Mouse (Mus musculus): ENCODE data around the gene Gm6588.
"Not testable (repeated sequence)": the region's sequence is repeated elsewhere in the genome, so short reads cannot be mapped to it uniquely, and the experiment has no call there.

The Gm6588 gene

GRCm38 (mm10) chr5:112448747-112449440, at the start of gene Gm6588:
TSS of gene Gm6588 (plus strand) at chr5:112449426.
- no peak for DNase-seq (ENCODE audit: low spot score in 2 of 2)

GRCm38 (mm10) chr5:112402437-112402836, 46.8 kb upstream of the Gm6588 start:
- no peak for DNase-seq (ENCODE audit: low spot score in 2 of 2)

GRCm38 (mm10) chr5:112406017-112406416, 43.2 kb upstream of the Gm6588 start:
- no peak for DNase-seq (ENCODE audit: low spot score in 2 of 2)

- no peak for DNase-seq (ENCODE audit: low spot score in 2 of 2)
These were observed 40.0 kb upstream of the Gm6588 start for GRCm38 (mm10) chr5:112409274-112409673.

DNA sequence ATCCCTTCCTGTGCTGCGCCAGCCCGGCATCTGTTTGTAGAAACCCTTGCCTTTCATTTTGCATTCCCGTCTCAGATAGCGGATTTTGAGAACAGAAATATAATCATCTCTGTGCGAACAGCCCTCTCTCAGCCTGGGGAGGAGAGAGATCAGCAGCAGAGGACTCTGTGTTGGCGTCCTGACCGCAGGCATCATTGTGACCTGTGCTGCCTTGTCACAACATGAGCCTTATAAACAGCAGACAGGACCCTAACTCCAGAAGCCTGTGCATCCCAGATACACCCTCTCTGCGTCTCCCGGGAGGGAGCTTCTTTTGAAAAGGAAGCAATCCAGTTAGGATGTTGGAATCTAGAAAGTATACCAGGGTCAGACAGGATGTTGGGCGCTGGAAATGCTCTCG, 38.2 kb upstream of the Gm6588 start:
- no peak for DNase-seq (ENCODE audit: low spot score in 2 of 2)

DNA sequence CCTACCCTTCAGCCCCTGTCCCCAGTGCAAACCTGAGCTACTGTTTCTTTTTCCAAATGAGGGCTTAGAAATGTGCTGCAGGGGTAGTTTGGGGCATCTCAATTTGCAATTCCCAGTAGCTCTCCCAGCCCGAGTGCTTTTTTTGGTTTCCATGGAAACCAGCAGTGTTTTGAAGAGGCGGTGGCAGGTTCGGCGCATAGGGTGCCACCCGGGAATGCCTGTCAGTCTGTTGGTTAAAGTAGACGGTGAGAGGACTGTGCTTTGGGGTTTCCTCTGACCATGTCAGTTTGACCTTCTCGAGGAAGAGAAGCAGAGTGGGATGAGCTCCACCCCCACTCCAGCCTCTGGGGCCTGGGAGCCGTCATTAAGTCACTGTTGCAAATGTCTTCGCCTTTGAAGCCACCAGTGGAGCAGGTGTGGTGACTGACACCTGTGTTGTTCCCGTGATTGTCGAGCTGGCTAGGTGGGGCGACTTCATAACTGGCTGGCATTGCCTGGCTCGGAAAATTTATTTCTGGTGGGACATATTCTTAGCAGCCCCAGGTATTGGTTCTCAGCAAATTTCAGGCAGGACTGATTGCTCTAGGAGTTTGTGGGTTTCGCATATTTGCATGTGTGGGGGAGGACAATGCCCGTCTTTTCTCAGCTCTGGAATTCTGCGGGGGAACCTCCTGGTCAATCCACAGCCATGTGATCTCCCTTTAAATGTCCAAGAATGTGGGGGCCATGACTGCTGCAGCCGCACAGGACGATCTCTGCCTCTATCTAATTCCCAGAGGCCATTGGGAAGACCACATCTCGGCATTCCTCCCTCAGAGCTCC, 37.5 kb upstream of the Gm6588 start:
- peak in 1 of 2 experiments; percentile 68 for DNase-seq (ENCODE audit: low spot score in 2 of 2)

DNA sequence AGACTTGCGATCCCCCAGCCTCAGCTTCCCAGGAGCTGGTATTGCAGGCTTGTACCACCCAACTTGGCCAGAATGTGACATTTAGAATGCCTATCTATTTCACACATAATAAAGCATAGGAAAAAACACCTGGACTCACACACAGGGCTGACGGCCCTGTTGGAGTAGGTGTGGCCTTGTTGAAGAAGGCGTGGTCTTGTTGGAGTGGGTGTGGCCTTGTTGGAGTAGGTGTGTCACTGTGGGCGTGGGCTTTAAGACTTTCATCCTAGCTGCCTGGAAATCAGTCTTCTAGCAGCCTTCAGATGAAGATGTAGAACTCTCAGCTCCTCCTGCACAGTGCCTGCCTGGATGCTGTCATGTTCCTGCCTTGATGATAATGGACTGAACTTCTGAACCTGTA, 36.4 kb upstream of the Gm6588 start:
- DNase-seq (ENCODE audit: low spot score in 2 of 2): not testable (repeated sequence)

GRCm38 (mm10) chr5:112416673-112417072, 32.6 kb upstream of the Gm6588 start:
- no peak for DNase-seq (ENCODE audit: low spot score in 2 of 2)

DNA sequence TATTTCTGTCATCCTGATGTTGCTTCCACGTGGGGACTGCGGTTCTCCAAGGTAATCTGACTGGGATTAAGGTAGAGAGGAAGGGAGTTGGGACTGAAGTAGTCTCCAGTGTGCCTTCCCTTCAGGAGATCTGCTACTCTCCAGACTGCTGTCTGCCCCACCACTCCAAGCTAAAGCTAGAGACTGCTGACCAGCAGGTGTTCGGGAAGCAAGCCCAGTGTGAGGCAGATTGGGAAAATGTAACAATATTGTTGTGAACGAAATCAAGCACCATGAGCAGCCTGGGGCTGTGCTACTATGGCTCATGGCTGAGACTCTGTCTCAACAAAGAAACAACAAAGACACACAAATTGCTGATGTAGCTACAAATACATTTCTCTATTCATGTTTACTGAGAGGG, 31.2 kb upstream of the Gm6588 start:
- DNase-seq (ENCODE audit: low spot score in 2 of 2): no peak

GRCm38 (mm10) chr5:112419535-112419934, 29.7 kb upstream of the Gm6588 start:
- DNase-seq (ENCODE audit: low spot score in 2 of 2): no peak

- no peak for DNase-seq (ENCODE audit: low spot score in 2 of 2)
These were observed 22.6 kb upstream of the Gm6588 start for GRCm38 (mm10) chr5:112426635-112427034.

DNA sequence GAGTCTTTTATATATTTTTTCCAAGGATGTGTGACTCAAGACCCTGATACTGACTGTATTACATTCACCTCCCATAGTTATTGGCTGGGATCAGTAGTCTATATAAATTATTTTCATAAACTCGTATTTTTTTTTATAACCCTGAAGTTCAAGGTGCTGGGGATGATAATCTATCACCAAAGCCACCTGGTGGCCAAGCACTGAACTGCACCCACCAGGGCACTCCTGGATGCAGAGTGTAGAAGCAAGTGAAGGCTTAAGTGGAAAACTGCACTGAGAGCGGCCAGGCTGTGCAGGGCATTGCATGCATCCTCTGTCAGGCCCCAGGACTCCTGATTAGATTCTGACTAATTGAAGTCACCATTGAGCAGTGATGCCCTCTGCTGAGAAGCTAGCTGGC, 21.9 kb upstream of the Gm6588 start:
- DNase-seq (ENCODE audit: low spot score in 2 of 2): peak in 1 of 2 experiments; percentile 75

DNA sequence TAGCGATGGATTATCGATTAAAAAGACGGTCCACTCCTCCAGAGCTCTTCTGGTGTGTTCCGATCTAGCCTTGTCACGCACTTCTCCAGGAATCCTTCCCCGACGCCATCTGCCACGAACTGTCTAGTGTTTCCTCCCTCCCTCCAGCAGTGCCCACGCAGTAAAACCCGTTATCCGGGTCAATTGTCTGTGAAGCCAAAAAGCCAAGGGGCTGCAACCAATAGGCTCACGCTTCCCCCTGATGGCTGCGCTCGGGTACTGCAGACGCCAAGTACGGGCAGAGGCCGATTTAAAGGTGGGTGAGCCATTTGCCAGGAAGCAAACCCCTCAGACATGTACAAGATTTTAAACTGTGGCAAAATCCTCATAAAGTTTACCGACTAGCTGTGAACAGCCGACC, 20.3 kb upstream of the Gm6588 start:
- peak in 1 of 2 experiments; percentile 69 for DNase-seq (ENCODE audit: low spot score in 2 of 2)

DNA sequence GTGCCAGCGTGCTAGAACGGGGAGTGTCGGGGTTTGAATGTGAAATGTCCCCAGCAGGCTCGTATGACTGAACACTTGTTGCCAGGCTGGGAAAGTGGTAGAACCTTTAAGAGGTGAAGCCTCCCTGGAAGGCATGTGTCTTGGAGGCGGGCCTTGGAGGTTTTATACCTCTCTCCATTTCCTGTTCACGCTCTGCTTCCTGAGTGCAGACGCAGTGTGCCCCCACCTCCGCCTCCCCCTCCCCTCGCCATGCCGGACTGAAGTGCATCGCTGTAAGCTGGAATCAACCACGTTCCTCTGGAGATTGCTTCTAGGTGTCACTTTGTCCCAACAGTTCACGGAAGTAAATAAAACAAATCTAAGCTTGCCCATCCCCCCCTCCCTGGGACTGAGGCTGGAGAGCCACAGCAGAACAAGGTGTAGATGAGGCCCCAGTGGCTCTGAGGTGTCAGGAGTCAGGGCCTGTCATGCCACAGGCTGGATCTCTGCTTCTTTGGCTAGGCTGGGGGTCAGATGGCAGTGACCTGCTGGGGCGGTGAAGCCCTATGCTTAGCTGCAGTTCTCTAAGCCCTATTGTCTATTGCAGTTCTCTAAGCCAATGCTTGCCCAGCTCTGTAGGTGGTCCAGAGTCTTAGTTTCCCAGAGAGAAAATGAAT, 18.0 kb upstream of the Gm6588 start:
- no peak for DNase-seq (ENCODE audit: low spot score in 2 of 2)

DNA sequence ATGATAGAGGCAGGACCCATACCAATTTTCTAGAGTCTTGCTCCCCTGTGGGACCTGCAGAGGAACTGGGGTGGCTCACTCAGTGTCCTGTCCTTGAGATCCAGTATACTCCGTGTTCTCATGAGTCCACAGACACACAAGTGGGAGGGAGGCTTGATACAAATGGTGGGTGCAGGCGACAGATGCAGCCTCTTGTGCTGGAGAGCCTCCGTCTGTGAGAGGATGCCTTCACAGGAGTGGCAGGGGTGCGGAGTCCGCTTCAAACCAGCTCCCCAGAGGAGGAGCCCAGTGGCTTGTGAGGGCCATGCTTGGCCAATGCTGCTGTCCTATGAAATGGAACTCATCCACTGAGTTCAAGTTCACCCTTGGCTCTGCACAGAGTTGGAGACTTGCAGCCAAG, 17.2 kb upstream of the Gm6588 start:
- no peak for DNase-seq (ENCODE audit: low spot score in 2 of 2)

DNA sequence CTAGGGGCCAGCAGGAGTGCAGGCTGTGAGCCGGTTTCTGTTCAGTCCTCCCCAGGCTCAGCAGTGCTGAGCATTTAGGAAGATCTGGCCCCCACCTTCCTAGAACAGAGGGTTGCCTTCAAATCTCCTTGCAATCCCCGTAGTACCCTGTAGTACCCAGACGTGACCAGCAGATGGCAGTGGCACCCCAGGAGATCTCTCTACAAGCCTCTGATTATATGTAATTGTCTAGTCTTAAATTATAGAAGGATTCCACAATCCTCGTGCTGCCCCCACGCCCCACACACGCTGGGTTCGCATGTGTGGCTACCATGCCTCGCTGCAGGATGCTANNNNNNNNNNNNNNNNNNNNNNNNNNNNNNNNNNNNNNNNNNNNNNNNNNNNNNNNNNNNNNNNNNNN, 16.2 kb upstream of the Gm6588 start:
- DNase-seq (ENCODE audit: low spot score in 2 of 2): peak; percentile 70 to 82

DNA sequence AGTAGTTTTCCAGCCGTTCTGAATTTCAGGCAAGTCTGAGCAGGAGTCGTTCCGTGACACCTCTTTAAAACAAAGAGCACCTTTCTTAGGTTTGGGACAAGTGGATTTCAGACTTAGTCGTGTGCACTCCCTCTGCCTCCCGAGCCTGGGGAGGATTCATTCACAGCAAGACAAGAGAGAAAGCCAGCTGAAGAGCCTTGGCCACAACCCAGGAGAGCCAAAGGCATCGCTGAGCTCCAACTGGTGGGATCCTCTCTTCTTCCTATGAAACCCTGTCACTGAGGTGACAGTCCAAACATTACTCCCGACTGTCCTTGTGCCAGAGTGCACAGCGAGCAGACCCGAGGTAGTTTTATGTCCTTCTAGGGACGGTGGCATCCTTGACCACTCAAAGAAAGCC, 10.7 kb upstream of the Gm6588 start:
- no peak for DNase-seq (ENCODE audit: low spot score in 2 of 2)

DNA sequence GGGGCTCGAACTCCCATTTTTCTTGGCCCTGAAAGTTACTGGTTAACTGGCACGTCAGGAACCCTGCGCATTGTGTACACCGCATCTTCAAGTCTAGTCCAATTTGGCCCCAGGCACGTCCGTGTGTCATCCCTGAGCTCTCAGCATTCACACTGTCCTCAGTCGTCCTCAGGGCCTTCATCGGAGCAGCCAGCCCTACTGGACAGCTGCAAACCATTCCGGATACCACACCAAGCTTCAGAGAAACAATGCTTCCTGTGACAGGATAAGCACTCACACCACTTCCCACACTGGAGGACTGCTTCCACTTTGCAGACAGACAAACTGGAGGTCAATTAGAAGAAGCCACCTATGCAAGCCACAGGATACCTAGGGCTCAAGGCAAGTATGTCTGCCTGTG, 3.9 kb downstream of the Gm6588 start:
- no peak for DNase-seq (ENCODE audit: low spot score in 2 of 2)

- no peak for DNase-seq (ENCODE audit: low spot score in 2 of 2)
These were observed 5.8 kb downstream of the Gm6588 start for GRCm38 (mm10) chr5:112454966-112455555.

DNA sequence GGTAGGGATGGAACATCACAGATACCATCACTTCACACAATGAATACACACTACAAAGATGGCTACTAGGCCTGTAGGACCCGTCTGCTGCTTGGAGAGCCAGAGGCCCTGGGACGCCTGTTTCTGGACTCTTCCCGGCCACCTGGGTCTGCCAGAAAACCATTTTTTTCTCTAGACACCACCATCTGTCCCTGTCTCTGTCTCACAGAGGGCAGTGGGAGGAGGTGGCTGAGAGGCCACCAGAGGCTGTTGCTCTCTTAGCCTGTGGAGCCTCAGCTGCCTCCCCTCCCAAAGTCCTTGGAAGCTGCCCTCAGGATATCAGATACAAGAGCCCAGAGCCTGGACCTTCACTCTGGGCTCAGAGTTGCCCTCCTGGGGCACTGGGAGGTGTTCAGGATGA, 10.7 kb downstream of the Gm6588 start:
- DNase-seq (ENCODE audit: low spot score in 2 of 2): no peak

- no peak for DNase-seq (ENCODE audit: low spot score in 2 of 2)
These were observed 17.1 kb downstream of the Gm6588 start for GRCm38 (mm10) chr5:112466331-112466730.

- DNase-seq (ENCODE audit: low spot score in 2 of 2): no peak
These were observed 19.9 kb downstream of the Gm6588 start for GRCm38 (mm10) chr5:112468986-112469581.
